Mouse (Mus musculus) ES-Bruce4 (cell line): Measurements from ENCODE around the gene Ppp1r13b.

Source experiments
- CTCF ChIP-seq: IDR thresholded peaks from one replicate; pipeline ENCODE4 v1.8.1; 2011; ENCODE audit warnings: low read depth, low read length
- POLR2A ChIP-seq: IDR thresholded peaks from one replicate; pipeline ENCODE4 v1.8.1; 2011; ENCODE audit warnings: low read length; ENCODE audit not compliant: insufficient read depth

DNA sequence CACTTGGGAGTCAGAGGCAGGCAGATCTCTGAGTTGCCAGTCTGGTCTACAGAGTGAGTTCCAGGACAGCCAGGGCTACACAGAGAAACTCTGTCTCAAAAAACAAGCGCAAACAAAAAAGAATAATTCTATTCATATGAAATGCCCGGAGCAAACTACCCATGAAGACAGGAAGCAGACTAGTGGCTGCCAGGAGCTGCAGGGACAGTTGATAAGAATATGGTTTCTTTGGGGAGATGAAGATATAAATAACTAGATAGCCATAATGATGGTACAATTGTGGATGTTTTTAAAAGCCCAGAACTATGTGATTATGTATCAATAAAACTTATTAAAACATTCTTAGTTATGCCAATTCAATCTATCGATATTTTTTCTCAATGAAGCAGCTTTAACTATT lies 25.9 kb downstream of the Ppp1r13b start:
- TF ChIP-seq CTCF (no peak), POLR2A (no peak)
